Mouse (Mus musculus) embryonic facial prominence, embryonic 12.5 days (tissue): ENCODE results near the gene Map7d1. TPM values are rescaled to one million over a fixed set of nuclear protein-coding genes. Genes with fewer than 3 reads are reported as not detected.

Experiments used
- ATAC-seq: fragments of 200-750 bp; cut with Nextera tagmentation; 2 replicates; pipeline ENCODE4 v1.8.0; 2017; ENCODE audit not compliant: insufficient number of reproducible peaks, insufficient read depth, low FRiP score, low TSS enrichment
- H3K27ac ChIP-seq: fragments of 300-500 bp; sonication (generic); 2 replicates; pipeline ENCODE4 v1.5.1; 2016; ENCODE audit warnings: mild to moderate bottlenecking
- H3K27me3 ChIP-seq: fragments of 300-500 bp; sonication (generic); 2 replicates; pipeline ENCODE4 v1.6.1; 2016; ENCODE audit warnings: mild to moderate bottlenecking, moderate library complexity
- H3K36me3 ChIP-seq: fragments of 300-500 bp; sonication (generic); 2 replicates; pipeline ENCODE4 v1.6.1; 2016; ENCODE audit warnings: mild to moderate bottlenecking
- H3K4me1 ChIP-seq: fragments of 300-500 bp; sonication (generic); 2 replicates; pipeline ENCODE4 v1.6.1; 2016
- H3K4me2 ChIP-seq: fragments of 300-500 bp; sonication (generic); replicated peaks from 2 replicates; pipeline ENCODE4 v1.6.1; 2016; ENCODE audit warnings: mild to moderate bottlenecking, moderate library complexity
- H3K4me3 ChIP-seq: fragments of 300-500 bp; sonication (generic); 2 replicates; pipeline ENCODE4 v1.5.1; 2016; ENCODE audit warnings: mild to moderate bottlenecking
- H3K9ac ChIP-seq: fragments of 300-500 bp; sonication (generic); 2 replicates; pipeline ENCODE4 v1.6.1; 2016; ENCODE audit warnings: mild to moderate bottlenecking, moderate library complexity
- H3K9me3 ChIP-seq: fragments of 300-500 bp; sonication (generic); 2 replicates; pipeline ENCODE4 v1.6.1; 2016; ENCODE audit warnings: mild to moderate bottlenecking, moderate library complexity
- WGBS: fragments of 180-500 bp; shearing (Covaris S2); methylation state at CpG from one replicate; pipeline ENCODE4 v1.1.7; 2016; 5-methylcytosine and 5-hydroxymethylcytosine counted together
- polyA plus RNA-seq: library from polyadenylated mRNA; unstranded; fragments of >200 nt; fragmentation: Nextera tagmentation; extraction: Ambion mirVana; gene quantifications from 2 replicates; pipeline ENCODE4 v1.2.1, GENCODE M21; 2016

Gene Map7d1
- polyA plus RNA-seq, 1 experiment from 2014 or later, result 95.8 TPM

- H3K27ac ChIP-seq, result no peak overlapping the region
- ATAC-seq, result no peak
- no peak overlapping the region for H3K4me2 ChIP-seq
- H3K4me3 ChIP-seq, result no peak overlapping the region
- H3K27me3 ChIP-seq, result no peaks in the 10 kb centered on the region
- H3K9me3 ChIP-seq, result no peaks in the 10 kb centered on the region
- peaks cover 22% of the 10 kb centered on the region for H3K4me1 ChIP-seq
- peaks cover 12% of the 10 kb centered on the region for H3K36me3 ChIP-seq
- H3K9ac ChIP-seq, result no peak overlapping the region
- WGBS, result 89% methylated on average over 3 of the region's 3 CpGs
Measured at GRCm38 (mm10) chr4:126197485-126197884, 58.7 kb downstream of the Map7d1 start.

- ATAC-seq, result no peak
- Histone ChIP-seq H3K27ac (no peak overlapping the region), H3K9ac (no peak overlapping the region), H3K4me2 (no peak overlapping the region), H3K36me3 (peaks cover 28% of the 10 kb centered on the region), H3K27me3 (no peaks in the 10 kb centered on the region), H3K9me3 (no peaks in the 10 kb centered on the region), H3K4me1 (peaks cover 9% of the 10 kb centered on the region), H3K4me3 (no peak overlapping the region)
- 96% methylated on average over 4 of the region's 4 CpGs for WGBS
Measured at GRCm38 (mm10) chr4:126194916-126195315, 61.2 kb downstream of the Map7d1 start.

- H3K4me3 ChIP-seq, result no peak overlapping the region
- H3K9ac ChIP-seq, result no peak overlapping the region
- no peaks in the 10 kb centered on the region for H3K9me3 ChIP-seq
- 0 out of 2 replicates have a peak, but pooled peaks cover 3% of the 10 kb centered on the region for H3K4me1 ChIP-seq
- no peaks in the 10 kb centered on the region for H3K27me3 ChIP-seq
- peaks cover 31% of the 10 kb centered on the region for H3K36me3 ChIP-seq
- no peak overlapping the region for H3K27ac ChIP-seq
- no peak overlapping the region for H3K4me2 ChIP-seq
- ATAC-seq, result no peak
Measured at GRCm38 (mm10) chr4:126194216-126194615, 61.9 kb downstream of the Map7d1 start.

GRCm38 (mm10) chr4:126190636-126191035 is 65.5 kb downstream of the Map7d1 start:
- no peak overlapping the region for H3K27ac ChIP-seq
- H3K27me3 ChIP-seq, result no peaks in the 10 kb centered on the region
- WGBS, result 89% methylated on average over 2 of the region's 2 CpGs
- H3K9ac ChIP-seq, result no peak overlapping the region
- H3K4me2 ChIP-seq, result no peak overlapping the region
- no peaks in the 10 kb centered on the region for H3K4me1 ChIP-seq
- no peaks in the 10 kb centered on the region for H3K9me3 ChIP-seq
- H3K4me3 ChIP-seq, result no peak overlapping the region
- peaks cover 38% of the 10 kb centered on the region for H3K36me3 ChIP-seq
- no peak for ATAC-seq

- no peaks in the 10 kb centered on the region for H3K27me3 ChIP-seq
- peaks cover 37% of the 10 kb centered on the region for H3K36me3 ChIP-seq
- H3K4me2 ChIP-seq, result no peak overlapping the region
- H3K27ac ChIP-seq, result no peak overlapping the region
- no peak for ATAC-seq
- 92% methylated on average over 3 of the region's 3 CpGs for WGBS
- H3K4me1 ChIP-seq, result no peaks in the 10 kb centered on the region
- no peak overlapping the region for H3K4me3 ChIP-seq
- no peaks in the 10 kb centered on the region for H3K9me3 ChIP-seq
- H3K9ac ChIP-seq, result no peak overlapping the region
Measured at GRCm38 (mm10) chr4:126187096-126187495, 69.0 kb downstream of the Map7d1 start.

- Histone ChIP-seq H3K9ac (no peak overlapping the region), H3K27ac (no peak overlapping the region), H3K27me3 (no peaks in the 10 kb centered on the region), H3K4me1 (peaks cover 4% of the 10 kb centered on the region; the same call in 1 of the 2 replicates), H3K9me3 (no peaks in the 10 kb centered on the region), H3K4me3 (no peak overlapping the region), H3K4me2 (no peak overlapping the region), H3K36me3 (peaks cover 47% of the 10 kb centered on the region)
- ATAC-seq, result no peak
- 86% methylated on average over 5 of the region's 5 CpGs for WGBS
Measured at GRCm38 (mm10) chr4:126183034-126183433, 73.1 kb downstream of the Map7d1 start.

Other genes starting within 250 kb of the Map7d1 start
- 0.50 and 0.69 TPM in 2 replicates for gene Csf3r, start 231.8 kb downstream of the Map7d1 start, polyA plus RNA-seq
- 158 TPM in 2 replicates for gene Mrps15, start 209.4 kb downstream of the Map7d1 start, polyA plus RNA-seq
- 15.8 and 21.7 TPM in 2 replicates for gene Oscp1, start 197.8 kb downstream of the Map7d1 start, polyA plus RNA-seq
- gene Lsm10, start 159.7 kb downstream of the Map7d1 start, polyA plus RNA-seq, result 42.8 and 45.3 TPM in 2 replicates
- 45.7 and 48.0 TPM in 2 replicates for gene Stk40, start 152.4 kb downstream of the Map7d1 start, polyA plus RNA-seq
- 68.9 and 69.4 TPM in 2 replicates for gene Eva1b, start 108.6 kb downstream of the Map7d1 start, polyA plus RNA-seq
- gene Sh3d21, start 92.9 kb downstream of the Map7d1 start, polyA plus RNA-seq, result 7.0 and 8.4 TPM in 2 replicates
- 298 and 302 TPM in 2 replicates for gene Thrap3, start 53.6 kb downstream of the Map7d1 start, polyA plus RNA-seq
- gene Trappc3, start 6.0 kb upstream of the Map7d1 start, polyA plus RNA-seq, result 113 and 115 TPM in 2 replicates
- 47.6 and 49.8 TPM in 2 replicates for gene Col8a2, start 30.4 kb upstream of the Map7d1 start, polyA plus RNA-seq
- gene Adprhl2, start 65.4 kb upstream of the Map7d1 start, polyA plus RNA-seq, result 91.0 and 95.2 TPM in 2 replicates
- 17.0 and 17.8 TPM in 2 replicates for gene Tekt2, start 69.3 kb upstream of the Map7d1 start, polyA plus RNA-seq
- 19.3 and 19.9 TPM in 2 replicates for gene Ago3, start 173.2 kb upstream of the Map7d1 start, polyA plus RNA-seq
- gene Ago1, start 212.2 kb upstream of the Map7d1 start, polyA plus RNA-seq, result 7.0 and 8.4 TPM in 2 replicates